Mouse (Mus musculus): ENCODE results near the gene Wnk1. TPM values are rescaled to one million over a fixed set of nuclear protein-coding genes. Genes with fewer than 3 reads are reported as not detected.

The Wnk1 gene
- total RNA-seq, 2 experiments from 2014 or later: 145 to 157 TPM

DNA sequence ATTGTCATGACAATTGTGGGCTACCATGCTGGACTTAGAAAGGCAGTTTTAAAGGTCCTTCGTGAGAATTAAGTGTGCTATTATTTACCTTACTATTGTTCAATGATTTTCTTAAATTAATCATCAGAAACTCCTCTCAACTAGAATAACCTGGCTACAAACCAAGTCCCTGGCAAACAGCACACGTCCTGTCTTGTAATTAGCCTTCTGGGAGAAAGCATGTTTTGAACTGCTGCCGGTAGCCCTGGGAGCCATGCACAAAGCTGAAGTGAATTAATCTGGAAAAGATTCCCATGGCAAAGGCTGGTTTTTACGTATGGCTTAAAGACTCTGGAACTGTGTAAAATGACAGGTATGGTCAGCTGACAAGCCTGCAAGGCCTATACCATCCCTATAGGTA, 6.9 kb upstream of the Wnk1 start:
- no peak for DNase-seq (ENCODE audit: low spot score in 2 of 2)
- intact Hi-C loops (cut with DNase I): no loop called here

DNA sequence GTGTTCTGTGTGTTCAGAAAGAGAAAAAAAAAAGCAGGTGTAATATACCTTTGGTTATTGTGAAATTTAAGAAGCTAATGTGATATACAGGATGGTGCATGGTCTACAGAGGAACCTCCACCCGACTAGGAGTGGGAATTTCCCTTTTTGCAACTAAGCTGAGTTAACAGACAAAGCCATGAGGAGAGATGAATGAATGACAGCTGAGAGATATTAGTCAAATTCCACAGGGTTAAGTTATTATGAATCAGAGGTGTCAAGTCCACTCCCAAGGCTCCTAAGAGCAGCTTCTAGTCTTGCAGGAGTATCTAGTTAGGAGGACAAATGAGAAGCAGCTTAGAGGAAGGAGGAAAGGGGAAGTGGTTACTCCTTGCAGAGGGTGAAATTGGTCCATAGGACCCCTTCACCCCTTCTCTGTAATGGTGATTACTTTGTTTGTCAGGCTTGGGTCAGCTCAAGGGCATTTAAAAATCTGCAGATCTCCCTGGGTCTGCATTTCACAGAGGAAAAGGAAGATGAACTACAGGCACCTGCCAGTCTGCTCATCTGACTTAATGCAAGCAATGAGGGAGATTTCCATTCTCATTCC, 4.3 kb upstream of the Wnk1 start:
- intact Hi-C loops (cut with DNase I): no loop called here
- no peak for DNase-seq (ENCODE audit: low spot score in 2 of 2)

DNA sequence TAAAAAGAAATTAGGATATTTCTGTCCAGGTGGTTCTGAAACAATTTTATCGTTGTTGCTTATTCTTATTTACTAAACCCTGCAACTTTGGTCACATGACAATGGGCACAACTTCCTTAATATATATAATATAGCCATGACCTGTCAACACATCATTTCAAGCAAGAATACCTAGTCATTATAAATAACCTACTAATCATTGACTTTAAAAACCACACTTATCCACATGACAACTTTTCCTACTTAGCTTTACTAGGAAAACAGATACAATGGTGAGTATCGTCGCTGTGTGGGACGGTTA, 2.0 kb upstream of the Wnk1 start:
- no peak for DNase-seq (ENCODE audit: low spot score in 2 of 2)
- intact Hi-C loops (cut with DNase I): no loop called here

DNA sequence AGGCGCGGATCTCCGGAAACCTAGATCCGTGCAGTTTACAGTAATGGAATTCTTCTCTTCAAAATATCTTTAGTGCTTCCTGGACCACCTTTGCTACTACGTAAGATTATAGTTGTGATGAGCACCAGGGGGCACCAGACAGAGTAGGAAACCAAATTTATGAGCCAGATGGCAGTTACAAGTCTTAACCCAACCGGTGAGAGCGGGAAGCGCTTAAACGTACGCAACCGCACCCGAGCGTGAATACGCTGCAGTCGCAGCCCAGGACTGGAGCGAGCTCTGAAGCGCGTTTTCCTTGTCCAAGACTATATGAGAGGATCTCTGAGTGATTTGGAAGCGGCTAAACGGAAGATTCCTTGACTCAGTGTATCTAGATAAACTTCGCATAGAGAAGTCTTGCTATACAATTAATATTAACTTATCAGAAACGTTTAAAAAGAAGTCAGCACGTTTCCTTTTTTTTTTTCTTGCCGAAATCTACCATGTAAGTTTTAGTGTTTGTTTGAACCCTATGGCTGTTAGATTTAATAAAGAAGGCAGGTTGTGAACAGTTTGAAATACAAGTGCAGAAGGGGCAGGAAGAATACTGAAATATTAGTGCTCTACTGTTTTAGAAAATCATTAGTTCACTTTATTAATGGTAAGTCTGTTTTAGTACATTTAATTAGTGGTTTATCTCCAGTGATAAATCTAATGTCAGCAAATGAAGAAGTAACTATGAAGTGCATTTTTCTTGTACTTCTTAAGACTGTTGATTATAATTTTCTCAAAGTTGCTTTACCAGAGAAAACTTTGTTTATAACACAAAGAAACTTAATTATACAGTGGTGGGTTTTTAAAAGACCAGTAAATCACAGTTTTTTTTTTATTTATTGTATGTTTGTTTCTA, 1.4 kb upstream of the Wnk1 start:
- DNase-seq (ENCODE audit: low spot score in 2 of 2): peak; percentile 85 to 90
- intact Hi-C loops (cut with DNase I): loop anchor here (2.0 to 5.0 kb wide), 3 partner anchors 72 to 553 kb away; no protein-coding TSS in a partner anchor

DNA sequence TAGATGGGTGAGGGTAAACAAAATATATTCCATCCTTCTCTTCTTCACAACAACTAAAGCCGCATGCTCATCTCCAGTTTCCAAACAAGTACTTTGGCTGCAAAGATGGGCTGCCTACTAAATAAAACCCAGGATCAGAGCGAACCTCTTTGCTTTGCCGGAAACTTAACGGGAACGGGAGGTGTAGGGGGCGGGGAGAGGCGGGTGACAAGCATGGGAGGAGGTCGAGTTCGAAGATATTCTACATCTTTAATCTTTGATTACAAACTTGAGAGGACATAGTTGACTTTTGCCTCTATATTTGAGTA, 738 bp upstream of the Wnk1 start:
- intact Hi-C loops (cut with DNase I): loop anchor here (2.0 to 5.0 kb wide), 3 partner anchors 73 to 552 kb away; no protein-coding TSS in a partner anchor
- peak in 1 of 2 experiments; percentile 9 for DNase-seq (ENCODE audit: low spot score in 2 of 2)

DNA sequence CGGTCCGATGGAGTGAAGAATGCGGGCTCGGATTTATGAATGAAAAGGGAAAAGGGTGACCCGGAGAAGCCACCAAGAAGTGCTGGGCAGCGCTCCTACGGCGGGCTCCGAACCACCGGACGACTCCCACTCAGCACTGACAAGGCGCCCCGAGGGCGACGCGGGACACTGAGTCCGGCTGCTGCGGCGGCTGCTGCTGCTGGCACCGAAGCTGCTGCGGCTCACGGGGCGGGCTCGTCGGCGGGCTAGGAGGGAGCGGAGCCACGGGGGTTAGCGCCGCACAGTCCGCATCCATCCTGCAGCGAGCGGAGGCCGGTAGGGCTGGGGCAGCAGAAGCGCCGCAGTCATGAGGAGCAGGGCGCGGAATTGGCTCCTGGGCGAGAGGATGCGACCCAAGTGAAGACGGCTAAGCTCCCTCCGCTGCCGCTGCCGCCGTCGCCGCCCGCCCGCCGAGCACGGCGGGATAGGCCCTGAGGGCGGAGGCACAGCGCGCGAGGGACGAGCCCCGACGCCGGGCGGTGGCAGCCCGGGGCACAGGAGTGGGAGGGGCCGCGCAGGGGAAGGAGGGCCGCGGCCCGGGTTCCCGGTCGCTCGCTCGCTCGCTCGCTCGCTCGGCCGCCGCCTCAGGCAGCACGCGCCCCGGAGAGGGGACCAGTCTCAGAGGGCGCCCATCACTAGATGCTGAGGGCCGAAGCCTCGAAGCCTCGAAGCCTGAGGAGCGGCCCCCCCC, 671 bp downstream of the Wnk1 start:
- peak; percentile 32 to 59 for DNase-seq (ENCODE audit: low spot score in 2 of 2)
- intact Hi-C loops (cut with DNase I): loop anchor here (2.0 to 5.0 kb wide), 3 partner anchors 74 to 550 kb away; no protein-coding TSS in a partner anchor

DNA sequence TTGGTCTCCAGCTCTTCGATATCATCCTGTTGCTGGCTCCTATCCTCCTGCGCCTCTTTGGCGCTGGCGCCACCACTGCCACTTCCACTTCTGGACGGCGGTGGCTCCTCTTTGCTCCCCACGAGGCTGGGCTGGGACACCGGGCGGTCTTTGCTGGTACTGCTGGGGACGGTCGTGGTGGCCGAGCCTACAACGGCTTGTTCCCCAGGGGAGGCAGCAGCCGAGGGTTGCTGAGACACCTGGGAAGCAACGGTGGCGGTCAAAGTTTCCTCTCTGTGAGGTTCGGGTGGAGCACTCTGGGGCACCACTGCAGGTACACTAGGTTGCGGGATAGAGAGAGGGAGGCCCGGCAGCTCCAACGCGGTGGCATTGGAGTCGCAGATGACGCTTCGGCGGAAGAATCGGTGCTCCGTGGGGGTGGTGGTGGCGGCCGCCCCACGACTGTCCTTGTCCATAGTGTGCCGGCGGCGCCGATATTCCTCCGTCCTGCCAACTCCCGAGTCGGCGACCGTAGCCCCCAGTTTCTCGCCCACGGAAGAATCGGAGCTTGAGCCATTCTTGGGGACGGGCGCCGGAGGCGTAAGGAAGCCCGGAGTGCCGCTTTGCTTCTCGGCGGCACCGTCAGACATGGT, 1.4 kb downstream of the Wnk1 start:
- intact Hi-C loops (cut with DNase I): loop anchor here (5.0 kb wide), 2 partner anchors 75 to 550 kb away; no protein-coding TSS in a partner anchor
- DNase-seq (ENCODE audit: low spot score in 2 of 2): peak; percentile 60 to 73

DNA sequence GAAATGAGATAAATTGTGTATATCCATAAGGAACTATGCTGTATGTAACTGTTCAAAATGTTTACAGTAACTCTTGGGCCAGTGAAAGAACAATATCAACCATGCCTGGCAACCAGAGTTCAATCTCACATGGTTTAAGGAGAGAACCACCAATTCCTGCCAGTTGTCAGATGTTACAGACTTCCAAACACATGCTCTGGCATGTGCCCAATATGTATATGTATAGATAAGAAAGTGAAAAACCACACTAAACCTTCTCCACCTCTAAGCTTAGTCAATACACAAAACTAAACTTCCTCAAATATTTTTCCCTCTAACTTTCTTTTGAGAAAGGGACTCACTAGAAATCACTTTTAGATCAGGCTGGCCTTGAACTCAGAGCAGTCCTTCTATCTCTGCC, 13.9 kb downstream of the Wnk1 start:
- no peak for DNase-seq (ENCODE audit: low spot score in 2 of 2)
- intact Hi-C loops (cut with DNase I): no loop called here

DNA sequence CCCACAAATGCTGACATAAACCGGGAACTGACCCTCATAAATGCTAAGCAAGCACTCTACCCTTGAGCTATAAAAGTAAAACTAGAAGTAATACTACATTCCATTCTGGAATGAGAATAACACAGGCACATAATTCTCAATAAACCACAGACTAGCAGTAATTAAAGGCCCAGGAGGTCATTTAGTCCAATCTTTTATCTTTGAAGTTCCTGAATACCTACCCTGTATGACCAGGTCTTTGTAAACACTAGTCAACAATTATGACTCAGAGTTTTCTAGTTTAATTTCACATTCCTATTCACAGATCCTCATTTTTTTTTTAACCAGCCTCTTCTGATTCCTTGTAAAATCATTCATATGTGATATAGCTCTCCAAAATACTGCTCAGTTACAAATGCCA, 14.7 kb downstream of the Wnk1 start:
- DNase-seq (ENCODE audit: low spot score in 2 of 2): no peak
- intact Hi-C loops (cut with DNase I): no loop called here

DNA sequence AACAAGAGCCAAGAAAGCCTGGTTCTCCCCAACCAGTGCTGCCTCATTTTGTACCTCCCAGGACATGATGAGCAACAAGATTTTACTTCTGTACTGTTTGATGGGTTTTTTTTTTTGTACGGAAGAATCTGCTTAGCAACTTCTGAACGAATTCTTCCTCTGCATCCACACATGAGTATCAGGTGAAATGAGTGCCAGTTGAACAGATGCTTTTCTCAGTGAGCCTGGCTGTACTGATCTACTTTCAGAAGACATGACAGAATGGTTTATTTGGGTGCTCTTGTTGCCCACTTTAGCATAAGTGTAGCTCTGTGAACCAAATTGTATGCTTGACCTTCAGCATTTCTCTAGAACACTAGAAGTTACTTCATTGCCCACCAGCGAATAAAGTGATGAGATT, 16.4 kb downstream of the Wnk1 start:
- DNase-seq (ENCODE audit: low spot score in 2 of 2): no peak
- intact Hi-C loops (cut with DNase I): no loop called here

DNA sequence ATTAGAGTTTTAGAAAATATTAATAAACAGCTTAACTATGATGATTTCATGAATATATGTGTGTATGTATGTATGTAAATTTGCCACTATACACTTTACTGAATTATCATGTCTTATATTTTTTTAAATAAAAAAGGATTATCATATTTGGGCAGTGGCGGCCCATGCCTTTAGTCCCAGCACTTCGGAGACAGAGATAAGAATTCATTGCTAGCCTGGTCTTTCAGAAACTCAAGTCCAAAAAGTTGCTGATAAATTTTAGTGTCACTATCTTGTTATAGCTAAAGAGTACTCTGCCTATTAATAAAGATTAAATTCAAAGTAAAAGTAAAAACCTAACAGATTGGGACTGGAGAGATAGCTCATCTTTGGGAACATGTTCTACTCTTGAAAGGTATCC, 18.8 kb downstream of the Wnk1 start:
- intact Hi-C loops (cut with DNase I): no loop called here
- no peak for DNase-seq (ENCODE audit: low spot score in 2 of 2)

DNA sequence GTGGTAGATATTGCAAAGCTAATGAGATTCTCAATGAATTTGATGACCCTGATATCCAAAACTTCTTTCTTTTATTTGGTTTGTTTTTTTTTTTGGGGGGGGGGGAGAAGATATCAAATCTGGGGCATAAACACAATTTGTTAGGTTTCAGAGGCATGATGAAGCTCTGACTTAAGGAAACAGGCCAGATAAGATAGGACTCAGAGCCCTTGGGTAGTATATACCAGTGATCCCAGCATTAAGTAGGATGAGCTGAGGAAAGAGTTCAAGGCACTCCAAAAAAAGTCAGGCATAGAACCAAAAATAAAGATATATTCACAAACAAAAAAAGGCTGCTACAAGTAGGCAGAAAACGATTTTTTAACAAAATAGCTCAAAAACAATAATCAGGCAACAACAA, 25.3 kb downstream of the Wnk1 start:
- DNase-seq (ENCODE audit: low spot score in 2 of 2): no peak
- intact Hi-C loops (cut with DNase I): no loop called here

DNA sequence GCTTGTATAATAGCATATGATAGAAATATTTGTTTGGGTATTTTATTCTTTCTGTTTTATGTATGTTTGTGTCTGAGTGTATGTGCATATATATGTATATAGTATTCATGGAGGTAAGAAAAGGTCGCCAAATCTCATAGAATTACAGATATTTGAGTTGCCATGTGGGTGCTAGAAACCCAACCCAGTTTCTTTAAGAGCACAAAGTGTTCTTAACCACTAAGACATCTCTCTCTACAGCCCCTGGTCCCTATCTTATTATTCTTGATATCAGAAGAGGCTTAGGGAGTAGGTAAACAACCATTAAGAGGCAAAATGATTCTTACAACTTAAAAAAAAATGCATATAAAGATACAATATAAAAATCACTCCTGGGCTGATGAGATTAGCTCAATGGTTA, 27.0 kb downstream of the Wnk1 start:
- intact Hi-C loops (cut with DNase I): no loop called here

DNA sequence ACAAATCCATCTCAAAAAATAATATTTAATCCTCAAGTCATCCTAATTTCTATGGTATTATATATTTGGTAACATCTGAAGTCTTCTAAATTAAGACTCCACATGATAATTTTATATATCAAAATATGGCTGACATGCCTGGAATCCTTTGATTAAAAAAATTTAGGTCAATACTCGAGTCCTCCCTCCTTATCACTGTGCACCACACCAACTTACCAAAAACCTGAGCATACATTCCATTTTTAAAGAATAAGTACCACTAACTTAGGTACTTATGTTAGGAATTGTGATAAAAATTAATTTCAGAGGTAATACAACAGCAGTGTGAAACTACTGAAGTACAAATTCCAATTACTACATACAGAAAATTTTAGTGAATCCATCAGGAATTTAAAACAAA, 27.5 kb downstream of the Wnk1 start:
- intact Hi-C loops (cut with DNase I): no loop called here
- no peak for DNase-seq (ENCODE audit: low spot score in 2 of 2)

More for the DNA sequence above, 27.0 kb downstream of the Wnk1 start:
- DNase-seq (ENCODE audit: low spot score in 2 of 2): no peak

DNA sequence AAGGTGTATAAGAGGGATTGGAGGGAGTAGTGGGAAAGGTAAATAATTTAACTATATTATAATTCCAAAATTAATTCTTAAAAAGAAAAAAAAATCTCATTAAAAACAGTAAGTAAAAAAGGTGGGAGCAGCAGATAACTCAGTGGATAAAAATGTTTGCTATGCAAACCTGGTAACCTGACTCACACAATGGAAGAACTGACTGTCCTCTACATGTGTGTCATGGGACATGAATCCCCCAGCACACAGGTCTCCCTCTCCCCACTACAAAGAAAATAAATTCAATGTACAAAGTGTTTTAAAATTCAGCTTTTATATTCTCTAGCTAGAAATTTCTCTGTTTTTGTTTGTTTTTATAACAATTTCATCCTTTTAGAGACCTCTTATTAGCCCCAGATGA, 27.9 kb downstream of the Wnk1 start:
- intact Hi-C loops (cut with DNase I): no loop called here
- DNase-seq (ENCODE audit: low spot score in 2 of 2): no peak

DNA sequence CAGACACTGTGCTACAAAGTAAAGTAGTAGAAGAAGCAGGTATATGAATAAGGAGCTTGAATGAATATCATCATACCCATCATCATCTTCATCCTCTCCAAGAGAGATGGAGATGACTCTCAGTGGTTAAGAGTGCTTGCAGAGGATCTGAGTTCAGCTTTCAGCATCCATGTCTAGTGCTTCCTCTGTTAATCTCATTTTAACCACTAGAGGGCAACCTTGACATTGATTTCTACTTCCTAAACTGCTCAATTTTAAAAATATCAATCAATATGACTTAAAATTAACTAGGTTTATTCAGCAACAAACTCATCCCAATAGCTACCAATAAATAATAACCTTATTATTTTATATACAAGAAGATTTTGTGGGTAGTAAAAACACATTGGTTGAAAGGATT, 36.8 kb downstream of the Wnk1 start:
- peak; percentile 24 to 37 for DNase-seq (ENCODE audit: low spot score in 2 of 2)
- intact Hi-C loops (cut with DNase I): loop anchor here (2.0 to 10.0 kb wide), 2 partner anchors 189 to 303 kb away; no protein-coding TSS in a partner anchor

DNA sequence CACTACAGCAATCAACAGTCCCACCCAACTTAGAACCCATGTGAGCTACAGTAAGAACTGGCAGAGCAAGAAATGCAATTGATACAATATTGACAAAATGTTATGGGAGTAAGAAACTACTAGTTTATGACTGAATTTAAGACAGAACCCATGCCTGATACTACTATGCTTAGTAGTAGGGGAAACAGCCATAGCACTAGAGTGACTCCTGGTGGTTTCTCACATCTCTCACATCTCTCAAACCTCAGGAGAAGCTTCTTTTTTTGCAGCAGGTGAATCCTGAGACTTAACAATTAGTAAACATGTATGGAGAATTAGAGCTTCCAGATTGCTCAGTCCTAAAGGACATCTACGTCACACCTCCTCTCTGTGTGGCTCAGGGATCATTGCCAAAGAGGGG, 42.0 kb downstream of the Wnk1 start:
- DNase-seq (ENCODE audit: low spot score in 2 of 2): no peak
- intact Hi-C loops (cut with DNase I): no loop called here

DNA sequence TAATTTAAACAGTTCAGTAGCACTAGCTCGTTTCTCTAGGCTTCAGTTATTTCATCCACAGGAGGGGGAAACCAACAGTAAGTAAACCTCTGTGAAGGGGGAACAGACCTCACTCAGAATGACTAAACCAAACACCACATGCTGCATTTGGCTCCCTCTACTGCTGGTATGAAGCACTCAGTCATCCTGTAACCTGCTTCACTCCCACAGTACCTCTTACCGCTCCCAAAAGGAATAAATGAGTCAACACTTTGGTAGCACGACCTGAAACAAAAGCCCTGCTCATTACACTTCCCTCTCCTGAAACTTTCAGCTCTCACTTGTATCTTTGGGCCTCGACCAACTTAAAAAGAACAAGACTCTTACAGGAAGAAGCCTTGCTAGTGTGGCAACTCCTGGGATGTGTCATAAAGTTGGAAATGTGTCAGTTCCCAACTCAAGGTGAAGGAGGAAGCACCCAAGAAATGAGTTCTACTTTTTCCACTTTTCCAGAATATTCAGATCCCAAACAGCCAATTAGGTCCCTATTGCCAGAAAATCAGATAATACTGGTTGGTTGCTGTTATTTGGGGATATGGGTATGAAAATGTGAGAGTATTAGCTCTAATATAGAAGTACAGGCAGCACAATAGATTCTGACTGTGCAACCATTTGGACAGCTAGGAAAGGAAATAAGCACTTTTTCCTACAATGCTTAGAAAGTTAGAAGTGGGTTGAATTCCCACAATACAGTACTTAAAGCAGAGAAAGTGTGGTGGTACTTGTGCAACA, 114.1 kb downstream of the Wnk1 start:
- intact Hi-C loops (cut with DNase I): loop anchor here (5.0 kb wide), 2 partner anchors 132 to 437 kb away; no protein-coding TSS in a partner anchor
- peak; percentile 24 to 52 for DNase-seq (ENCODE audit: low spot score in 2 of 2)

DNA sequence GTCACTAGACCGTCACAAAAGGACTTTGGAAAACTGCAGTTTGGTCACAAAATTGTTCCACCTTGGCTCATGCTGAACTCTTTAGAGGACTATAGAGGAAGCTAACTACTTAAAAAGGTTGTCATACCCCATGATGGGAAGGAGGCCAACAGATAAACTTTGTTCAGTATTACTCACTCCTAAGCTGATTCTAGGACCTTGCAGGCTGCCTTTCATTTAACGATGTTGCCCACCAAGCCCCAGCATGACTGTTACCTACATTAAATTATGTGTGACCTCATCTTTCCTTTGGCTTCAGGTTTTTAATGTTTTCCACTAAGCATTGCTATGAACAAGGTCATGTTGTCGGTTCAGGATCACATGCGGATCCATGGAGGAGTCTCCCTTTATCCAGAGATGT, 115.9 kb downstream of the Wnk1 start:
- DNase-seq (ENCODE audit: low spot score in 2 of 2): no peak
- intact Hi-C loops (cut with DNase I): loop anchor here (5.0 kb wide), 2 partner anchors 130 to 435 kb away; no protein-coding TSS in a partner anchor

Measured in left cerebral cortex, postnatal 14 days (tissue).